Mouse (Mus musculus): ENCODE measurements at regions not wholly inside any gene's neighbourhood (a gene's known extent, or its start where the extent isn't known, plus 50 kb on each side); places are given as distances from the start of the nearest gene placed in this dataset.

DNA sequence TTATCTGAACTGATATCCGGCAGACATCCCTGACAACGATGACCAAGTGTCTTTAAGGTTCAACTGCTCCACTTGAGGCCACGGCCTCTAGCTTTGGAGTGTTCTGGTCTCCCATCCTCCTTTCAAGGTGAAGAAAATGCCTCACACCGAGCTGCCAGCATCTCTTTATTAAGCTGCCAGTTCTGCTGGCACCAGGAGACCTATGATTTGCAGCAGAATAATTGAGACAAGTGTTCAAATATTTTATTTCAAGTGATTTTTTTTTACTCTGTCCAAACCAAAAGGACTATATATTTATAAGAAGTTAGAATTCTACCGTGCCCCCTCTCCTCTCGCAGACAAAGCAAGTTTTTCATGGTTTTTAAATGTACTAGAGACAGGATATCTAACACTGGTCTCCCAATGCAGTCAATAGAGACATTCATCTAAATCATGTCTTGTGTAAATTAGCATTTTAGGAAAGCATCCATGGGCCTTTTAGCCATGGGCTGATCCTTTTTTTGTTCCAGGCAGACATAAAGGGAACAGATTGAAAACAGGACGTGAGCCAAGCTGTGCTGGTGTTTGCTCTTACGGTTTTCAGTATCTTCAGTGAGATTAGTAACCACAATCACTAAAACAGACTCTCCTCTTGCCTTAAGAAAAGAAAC, 216.3 kb upstream of the Tll1 start:
- intact Hi-C loops (cut with DNase I): no loop called here
- no peak for DNase-seq

DNA sequence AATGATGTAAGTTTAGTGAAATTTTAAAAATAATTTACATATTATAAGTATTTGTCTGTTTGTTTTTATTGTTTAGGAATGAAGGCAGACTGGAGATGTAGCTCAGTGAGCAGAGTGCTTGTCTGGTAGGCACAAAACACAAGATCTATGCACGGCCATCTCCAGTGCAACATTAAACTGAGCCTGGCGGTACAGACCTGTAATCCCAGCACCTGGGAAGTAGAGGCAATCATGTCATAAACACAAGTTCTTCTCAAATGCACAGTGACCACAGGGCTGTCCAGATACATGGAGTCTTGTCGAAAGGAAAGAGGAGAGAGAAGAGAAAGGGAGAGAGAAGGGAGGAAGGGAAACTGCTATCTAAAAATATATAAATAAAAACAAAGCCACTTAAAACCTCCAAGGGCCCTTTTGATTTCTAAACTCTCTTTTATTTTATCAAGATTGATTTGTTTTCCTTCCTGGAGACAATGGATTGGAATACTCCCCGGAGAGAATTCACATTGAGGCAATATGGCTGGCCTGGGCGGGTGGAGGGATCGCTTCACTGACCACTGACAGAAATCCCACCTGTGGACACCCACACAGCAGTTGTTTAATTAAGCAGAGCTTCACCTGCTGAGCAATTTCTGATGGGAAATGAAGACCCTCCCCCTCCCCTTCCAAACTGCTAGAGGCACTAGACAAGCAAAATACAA, 215.6 kb upstream of the Tll1 start:
- no peak for DNase-seq
- intact Hi-C loops (cut with DNase I): no loop called here

DNA sequence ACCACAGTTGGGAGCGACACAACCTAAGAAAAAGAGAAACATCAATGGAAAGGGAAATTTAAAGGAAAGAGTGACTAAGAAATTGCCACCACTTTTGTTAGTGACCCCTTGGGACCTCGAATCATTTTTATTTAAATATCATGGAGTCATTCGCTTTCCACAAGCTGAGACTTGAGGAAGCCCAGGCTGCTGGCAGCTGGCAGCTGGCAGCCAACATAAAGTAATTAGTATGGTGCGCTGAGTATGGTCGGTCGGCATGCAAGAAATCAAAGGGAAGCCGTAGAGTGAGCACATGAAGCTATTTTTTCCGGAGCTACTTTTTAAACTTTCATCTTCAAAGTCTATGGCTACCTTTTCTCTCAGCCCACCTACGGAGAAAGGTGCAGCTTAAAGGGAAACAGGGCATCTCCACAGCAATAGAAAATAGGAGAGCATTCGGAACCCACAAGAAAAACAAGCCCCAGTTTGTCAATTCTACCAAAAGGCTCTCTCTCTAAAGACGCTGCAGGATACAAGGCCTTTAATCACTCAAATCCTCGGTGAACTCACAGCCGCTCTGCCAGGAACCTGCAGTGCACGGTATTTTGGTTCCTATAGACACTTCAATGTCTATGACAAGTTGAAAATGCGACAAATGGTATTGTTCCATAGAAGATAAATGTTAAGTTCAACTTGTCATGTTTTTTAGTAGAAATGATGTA, 206.6 kb upstream of the Tll1 start:
- no peak for DNase-seq
- intact Hi-C loops (cut with DNase I): no loop called here

DNA sequence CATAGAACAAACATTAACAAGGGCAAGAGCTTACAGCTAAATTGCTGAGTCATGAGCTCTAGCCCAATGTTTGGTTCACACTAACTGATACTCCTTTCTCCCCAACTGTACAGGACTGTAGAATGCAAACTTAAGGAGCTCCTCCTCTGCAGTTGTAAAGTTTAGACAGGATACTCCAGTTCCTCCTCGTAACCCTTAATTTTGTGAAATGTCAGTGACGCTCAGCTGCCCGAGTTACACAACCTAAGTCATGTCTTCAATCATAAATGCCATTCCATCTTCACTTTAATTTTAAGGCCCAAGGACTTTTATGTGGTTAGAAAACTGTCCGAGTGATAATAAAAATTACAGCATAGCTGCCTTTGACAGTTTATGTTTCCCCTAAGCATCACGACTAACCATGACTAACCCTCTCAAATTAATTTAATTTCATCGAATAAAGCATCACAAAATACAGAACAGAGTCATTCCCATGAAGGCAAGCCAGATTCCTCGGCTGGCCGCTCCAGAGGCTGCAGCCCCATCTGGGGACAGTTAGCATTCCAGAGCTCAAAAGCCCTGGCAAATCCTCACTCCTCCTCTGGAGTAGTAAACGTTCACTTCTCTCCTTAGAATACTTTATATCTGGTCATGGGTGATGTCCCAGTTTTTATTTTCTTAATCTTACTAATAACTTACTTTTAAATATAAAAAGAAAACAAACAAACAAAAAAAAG, 200.9 kb upstream of the Tll1 start:
- intact Hi-C loops (cut with DNase I): no loop called here

DNA sequence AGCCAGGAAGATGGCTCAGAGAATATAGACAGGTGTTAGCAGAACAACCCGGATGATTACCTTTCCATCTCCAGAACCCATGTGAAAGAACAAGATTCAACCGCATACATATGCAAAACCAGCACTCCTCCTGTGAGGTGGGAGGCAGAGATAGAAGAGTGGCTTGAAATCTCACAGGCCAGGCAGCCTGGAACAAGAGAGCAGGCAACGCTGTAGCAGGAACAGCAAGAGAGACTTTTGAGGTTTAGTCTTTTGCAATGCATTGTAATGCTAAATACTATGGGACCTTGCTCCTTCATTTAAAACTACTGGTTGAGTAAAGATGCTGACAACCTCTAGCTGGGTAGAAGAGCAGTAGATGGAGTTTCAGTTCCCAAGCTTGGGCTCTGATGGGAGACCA, 193.5 kb upstream of the Tll1 start:
- DNase-seq: no peak
- intact Hi-C loops (cut with DNase I): no loop called here

More for the DNA sequence above, 200.9 kb upstream of the Tll1 start:
- no peak for DNase-seq

DNA sequence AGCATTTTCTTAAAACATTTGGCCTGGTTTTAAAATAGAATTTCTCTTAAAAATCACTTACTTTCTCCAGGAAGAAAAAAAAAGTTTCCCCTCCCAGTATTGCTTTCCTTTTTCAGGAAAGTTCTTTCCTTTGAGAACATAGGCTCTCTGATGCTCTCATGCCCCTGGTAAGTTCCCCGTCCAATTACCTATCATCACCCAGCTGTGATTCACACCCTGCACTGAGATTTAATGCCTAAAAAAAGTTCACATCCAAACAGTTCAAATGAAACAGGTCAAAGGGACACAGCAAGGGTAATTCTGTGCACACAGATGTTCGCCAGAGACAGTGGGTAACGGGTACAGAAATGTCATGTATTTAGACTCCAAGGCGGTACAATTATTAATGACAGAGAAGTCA, 191.8 kb upstream of the Tll1 start:
- no peak for DNase-seq

DNA sequence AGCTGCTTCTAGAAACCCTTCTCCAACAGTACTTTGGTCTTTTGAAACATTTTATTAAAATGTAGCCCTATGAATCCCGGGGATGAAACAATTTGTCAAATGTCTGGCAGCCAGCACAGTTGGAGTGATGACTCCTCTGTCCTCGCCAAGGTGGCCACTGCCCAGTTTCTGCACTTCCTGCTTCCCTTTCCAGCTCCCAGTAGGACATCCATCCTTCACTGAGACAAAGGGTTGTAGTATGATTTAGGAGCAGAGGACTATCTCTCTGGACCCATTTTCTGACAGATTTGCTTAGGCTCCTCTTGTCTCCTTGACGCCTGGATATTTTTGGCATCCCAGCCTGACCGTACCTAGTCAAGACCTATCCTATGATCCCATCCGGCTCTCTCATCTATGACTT, 189.7 kb upstream of the Tll1 start:
- intact Hi-C loops (cut with DNase I): no loop called here
- DNase-seq: peak in 1 of 2 experiments; percentile 5

More for the DNA sequence above, 191.8 kb upstream of the Tll1 start:
- intact Hi-C loops (cut with DNase I): no loop called here

DNA sequence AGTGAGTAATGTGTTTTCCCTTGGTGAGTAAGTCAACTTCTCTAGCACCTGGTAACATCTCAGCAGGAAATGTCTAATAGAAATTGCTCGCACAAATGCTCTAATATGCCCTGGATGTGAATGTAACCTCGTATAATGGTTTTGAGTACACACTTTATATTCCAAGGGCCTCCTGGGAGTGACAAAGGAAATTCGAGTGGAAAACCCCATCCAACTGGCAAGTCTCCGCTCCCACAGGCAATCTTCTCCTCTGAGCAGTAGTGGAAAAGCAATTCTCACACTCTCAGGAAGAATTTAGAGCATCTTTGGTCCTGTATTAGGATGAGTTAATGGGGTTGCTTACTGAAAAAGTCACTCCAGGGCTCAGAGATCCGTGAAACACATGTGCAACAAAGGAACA, 183.4 kb upstream of the Tll1 start:
- intact Hi-C loops (cut with DNase I): no loop called here
- no peak for DNase-seq

DNA sequence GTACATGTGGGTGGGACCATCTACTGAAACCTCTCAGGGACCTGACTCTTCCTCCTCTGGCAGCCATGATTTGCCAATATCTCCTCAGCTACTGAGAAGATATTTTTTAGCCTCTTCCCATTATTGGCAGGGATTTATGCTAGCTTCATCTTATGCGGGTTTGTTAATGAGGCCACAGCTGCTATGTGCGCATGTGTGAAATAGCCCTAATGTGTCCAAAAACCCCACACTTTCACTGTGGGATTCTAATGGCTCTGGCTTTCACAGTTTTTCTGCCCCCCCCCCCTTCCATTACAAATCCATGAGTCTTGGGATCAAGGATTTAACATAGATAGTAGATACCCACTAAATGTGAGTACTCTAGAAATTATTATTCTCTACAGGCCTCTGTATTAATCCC, 182.2 kb upstream of the Tll1 start:
- no peak for DNase-seq
- intact Hi-C loops (cut with DNase I): no loop called here

DNA sequence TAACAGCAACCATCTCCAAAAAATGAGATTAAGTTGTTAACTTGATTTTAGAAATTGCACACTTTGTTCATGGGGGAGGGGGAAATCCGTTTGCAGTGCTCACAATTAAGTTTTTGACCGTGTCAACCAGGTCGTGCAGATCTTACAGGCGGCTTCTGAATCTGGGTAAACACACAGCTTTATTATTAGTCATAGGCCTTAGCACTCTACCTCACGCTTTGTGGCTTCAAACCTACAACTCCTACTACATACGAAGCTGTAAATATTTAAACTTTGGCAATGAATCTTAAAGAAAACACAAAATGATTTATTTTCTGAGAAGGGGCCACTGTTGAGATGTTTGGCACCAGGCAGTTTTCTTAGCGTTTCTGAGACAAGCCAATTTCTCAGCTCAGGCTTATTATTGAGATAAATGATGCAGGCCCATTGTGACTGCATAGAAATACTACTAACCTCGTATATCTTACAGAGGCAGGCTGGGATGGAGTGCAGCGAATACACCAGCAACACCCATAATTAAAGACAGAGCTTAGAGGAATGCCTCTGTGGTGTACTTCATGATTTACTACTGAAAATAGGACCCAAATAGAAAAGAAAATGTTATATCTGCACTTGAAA, 173.8 kb upstream of the Tll1 start:
- DNase-seq: no peak
- intact Hi-C loops (cut with DNase I): no loop called here

DNA sequence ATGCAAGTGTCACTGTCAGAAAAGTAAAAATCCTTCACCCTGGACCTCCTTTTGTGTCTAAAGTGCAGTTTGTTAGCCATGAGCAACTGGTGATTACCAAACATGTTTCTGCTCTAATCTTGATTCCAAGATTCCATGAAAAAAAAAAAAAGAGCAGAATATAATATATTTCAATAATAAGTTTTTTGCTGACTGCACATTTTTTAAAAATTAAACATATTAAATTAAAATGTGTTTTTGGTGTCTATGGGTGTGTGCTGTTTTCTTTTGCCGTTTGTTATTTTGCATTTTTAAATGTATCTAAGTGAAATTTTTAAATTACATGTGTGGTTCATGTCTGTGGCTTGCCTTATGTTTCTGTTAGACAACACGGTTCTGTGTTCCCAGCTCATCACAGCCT, 171.8 kb upstream of the Tll1 start:
- DNase-seq: no peak
- intact Hi-C loops (cut with DNase I): no loop called here

DNA sequence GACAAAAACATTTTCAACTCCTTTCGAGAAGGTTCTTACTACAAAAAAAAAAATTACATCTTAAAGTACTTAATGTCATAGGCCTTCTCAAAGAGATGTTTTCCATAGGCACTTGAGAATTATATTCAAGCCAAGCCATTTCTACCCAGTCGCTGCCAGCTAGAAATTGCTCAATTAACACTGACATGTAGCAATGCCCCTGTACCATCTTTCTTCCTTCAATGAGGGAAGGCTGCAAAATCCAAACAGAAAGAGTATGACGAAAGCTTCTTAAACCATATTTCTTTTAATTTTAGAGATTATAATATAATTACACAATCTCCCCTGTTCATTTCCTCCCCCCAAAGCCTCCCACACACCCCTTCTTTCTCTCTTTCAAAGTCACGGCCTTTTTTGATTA, 169.4 kb upstream of the Tll1 start:
- no peak for DNase-seq
- intact Hi-C loops (cut with DNase I): no loop called here

DNA sequence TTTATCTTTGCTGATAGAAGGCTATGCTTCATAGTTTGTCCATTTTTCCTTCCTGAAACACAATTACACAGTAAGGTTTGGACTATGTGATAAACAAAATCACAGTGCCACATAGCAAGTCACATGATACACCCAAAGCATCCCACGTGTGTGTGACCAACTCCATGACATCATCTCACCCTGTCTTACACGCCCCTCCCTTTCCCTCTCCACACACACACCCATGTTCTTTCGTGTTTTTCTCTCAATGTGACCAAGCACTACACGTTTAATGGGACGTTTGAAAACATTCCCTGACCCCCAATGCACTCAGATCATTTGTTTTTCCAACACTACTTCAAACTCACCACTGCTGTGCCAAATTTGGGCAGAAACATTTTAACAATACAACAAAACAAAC, 168.9 kb upstream of the Tll1 start:
- DNase-seq: no peak
- intact Hi-C loops (cut with DNase I): no loop called here

DNA sequence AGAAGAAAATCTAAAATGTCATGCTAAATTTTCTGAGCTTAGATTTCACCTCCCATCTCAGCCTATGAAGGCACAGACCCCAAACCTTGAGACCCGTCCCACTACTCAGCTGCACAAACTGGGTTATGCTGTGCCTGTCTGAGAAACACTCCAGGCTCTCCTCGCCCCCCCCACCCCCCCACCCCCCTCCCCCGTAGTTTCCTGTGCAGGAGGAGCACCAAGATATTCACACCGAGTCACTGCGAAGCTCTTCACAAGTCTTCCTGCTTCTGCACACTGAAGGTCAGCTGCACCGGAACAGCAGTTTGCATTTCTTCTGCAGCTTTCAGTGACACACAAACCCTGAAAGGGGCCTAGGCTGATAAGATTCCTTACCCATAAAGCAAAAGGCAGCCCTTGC, 163.9 kb upstream of the Tll1 start:
- intact Hi-C loops (cut with DNase I): no loop called here
- no peak for DNase-seq

DNA sequence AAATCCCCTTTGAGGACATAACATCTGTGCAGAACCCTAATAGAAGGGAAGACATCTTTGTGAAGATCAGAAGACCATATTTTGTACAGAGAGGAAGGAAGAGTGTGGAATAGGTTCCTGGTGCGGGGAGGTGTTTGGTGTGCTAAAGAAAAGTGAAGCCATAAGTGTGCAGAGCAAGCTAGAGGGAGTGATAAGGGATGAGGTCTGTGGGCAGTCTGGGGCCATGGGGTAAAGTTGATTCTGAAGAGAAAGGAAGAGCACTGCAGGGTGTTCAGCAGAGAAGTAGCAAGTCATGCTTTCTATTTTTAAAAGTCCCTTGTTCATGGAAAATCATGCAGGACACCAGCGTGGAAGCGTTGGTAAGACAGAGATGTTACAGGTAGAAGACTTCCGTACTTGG, 161.8 kb upstream of the Tll1 start:
- DNase-seq: no peak
- intact Hi-C loops (cut with DNase I): no loop called here

DNA sequence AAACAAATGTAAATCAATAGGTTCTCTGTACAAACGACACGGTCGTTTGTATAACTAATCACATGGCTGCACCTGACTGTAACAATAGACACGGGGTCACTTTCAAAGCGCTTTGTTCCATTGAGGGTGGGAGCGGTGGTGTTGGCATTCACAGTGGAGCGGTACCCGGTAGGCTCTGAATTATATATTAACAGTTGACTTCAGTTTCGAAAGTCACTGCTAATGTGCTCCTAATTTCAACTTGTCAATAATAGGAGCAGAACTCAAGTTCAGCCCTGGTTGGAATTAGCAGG, 160.8 kb upstream of the Tll1 start:
- intact Hi-C loops (cut with DNase I): no loop called here
- DNase-seq: no peak

DNA sequence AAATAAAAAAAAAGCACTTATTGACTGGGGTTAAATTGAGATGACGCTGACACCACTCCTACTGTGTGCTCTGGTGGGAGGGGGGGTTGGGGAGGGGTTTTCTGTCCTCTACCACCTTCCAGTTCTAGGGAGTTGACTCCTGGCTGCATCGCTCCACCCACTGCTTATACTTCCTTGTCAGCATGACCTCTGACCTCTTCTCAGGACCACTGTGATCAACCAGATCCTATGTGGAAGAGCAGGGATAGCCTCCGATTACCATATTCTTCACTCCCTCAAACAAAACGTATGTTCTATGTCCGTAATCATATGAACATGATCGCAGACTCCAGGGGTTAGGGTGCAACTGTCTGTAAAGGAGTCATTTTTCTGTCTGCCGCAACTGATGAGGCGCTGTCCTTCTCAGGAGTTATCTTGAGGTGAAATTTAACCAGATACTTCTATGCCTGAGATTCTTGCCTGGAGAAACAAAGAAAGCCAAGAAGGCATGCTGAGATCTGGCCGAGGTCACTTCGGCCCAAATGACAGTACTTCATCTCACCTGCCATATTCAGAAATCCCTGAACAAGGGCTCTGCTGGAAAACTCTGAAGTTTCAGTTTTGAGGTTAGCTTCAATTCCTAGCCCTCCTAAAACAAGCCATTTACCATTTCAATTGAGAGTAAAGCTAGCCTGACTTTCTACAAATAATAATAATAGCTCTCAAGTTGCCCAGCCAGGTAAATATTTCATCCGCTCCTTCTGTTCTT, 160.3 kb upstream of the Tll1 start:
- no peak for DNase-seq
- intact Hi-C loops (cut with DNase I): no loop called here

DNA sequence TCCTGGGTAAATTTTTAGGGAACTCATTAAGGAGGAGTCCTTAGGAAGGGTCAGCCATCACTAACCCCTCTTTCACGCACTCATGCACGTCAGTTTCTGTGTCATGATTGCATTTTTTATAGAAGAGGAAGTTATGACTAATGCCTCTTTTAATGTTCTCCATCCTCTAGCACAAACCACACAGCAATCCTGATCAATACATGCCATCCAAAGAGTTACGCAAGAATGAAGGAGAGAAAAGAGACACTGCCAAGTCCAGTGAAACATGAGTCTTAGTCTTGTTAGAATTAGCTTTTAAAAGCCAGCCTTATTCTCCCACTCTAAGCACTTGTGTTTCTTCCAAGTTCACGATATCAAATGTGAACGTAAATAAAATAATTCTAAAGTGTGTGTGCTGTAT, 151.0 kb upstream of the Tll1 start:
- DNase-seq: no peak
- intact Hi-C loops (cut with DNase I): no loop called here

DNA sequence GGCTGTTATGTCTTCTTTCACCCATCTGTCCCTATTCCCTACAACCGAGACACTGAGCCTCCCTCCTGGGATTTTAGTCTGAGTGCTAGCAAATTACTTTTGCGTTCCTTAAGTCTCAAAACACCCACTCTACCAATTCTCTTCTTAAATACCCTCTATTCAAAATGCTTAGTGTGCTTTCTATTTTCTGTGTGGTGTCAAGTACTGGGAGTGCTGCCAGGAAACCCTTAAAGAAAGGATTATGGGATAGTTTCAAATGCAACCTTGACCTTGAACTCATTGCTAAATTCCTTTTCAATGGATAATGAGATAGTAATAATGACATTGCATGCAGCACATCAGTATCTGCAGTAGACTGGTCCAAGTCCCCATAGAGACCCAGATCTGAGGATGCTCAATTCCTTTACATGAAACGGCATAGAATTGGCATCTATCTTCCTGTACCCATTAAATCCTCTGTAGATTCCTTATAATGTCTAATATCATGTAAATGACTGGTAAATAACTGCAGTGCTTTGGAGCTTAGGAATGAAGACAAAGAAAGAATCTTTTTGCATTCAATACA, 142.1 kb upstream of the Tll1 start:
- intact Hi-C loops (cut with DNase I): no loop called here
- no peak for DNase-seq

DNA sequence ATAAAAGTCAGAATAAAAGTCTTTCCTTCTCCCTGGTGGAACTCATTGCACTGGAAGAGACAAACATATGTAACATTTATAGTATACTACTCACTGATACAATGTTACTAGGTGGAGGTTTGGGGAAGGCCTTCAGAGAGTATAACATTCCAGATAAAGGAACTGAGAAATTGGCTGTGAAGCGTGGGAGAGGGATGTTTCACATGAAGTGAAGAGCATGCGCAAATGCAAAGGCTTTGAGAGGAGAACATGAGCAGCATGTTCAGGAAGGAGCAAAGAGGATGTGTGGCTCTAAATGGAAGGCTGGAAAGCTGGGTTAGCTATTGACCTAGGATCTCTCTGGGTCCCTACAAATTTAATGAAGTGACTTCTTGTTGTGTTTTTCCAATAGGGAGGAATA, 141.4 kb upstream of the Tll1 start:
- intact Hi-C loops (cut with DNase I): no loop called here
- DNase-seq: no peak

Measured in heart, postnatal 36 days (tissue).